In genomic region chr2:139849621-139850020, GRCm38 (mm10) we compare ENCODE assay signal across 23 mouse cellular contexts.
A peak's percentile ranks its signal among the peaks of the same experiment; 100 is the strongest.
DNase-seq lines count a peak whose midpoint lies in the region; ATAC-seq and TF ChIP-seq lines count a peak whose summit lies in the region.
"Had no signal": no experiment of that assay in that cellular context is flagged by ENCODE, and none has a peak within 500 bp of the region (broad histone marks: within the 10 kb centered on the region; RNA-seq: fewer than 3 reads in every experiment).

No protein-coding gene starts in this region.

- no peak overlapping the region for H3K4me3 ChIP-seq in C2C12 (ENCODE audit: insufficient read depth, poor library complexity, severe bottlenecking)
- H3K4me3 ChIP-seq: heart, adult 2 months; heart, embryonic 10.5 days; hindbrain, embryonic 12.5 days; hindbrain, embryonic 15.5 days had no signal

- CTCF ChIA-PET in Patski (lab: Charles Lee): no interaction called here

- no peaks in the 10 kb centered on the region for H3K79me3 ChIP-seq in C2C12 (ENCODE audit: low read depth)

- in situ Hi-C loops in Patski (cut with MboI; ENCODE audit: low pct_unique_long_range_greater_than_20kb): no loop called here

- no peaks in the 10 kb centered on the region for H3K36me3 ChIP-seq in C2C12 (ENCODE audit: control insufficient read depth, insufficient read depth)
- H3K36me3 ChIP-seq: heart, embryonic 10.5 days; hindbrain, embryonic 12.5 days; hindbrain, embryonic 15.5 days had no signal

- peak; percentile 94 for ATAC-seq in Patski
- ATAC-seq: forebrain, embryonic 14.5 days; intestine, postnatal 0 days had no signal

- DNase-seq in adrenal gland, postnatal 25 days: peak; percentile 4
- no peak for DNase-seq in adrenal gland, adult 8-10 months
- DNase-seq in 3134 (ENCODE audit: extremely low read depth, insufficient read length, low spot score): peak; percentile 24
- no peak for DNase-seq in Patski (ENCODE audit: low read depth, low spot score)
- no peak for DNase-seq in c-Kit-positive CD71-positive TER-119-positive erythroid progenitor cells, embryonic 14.5 days (ENCODE audit: low spot score)
- DNase-seq in frontal cortex, postnatal 25 days (ENCODE audit: low spot score in 2 of 2): no peak
- DNase-seq in layer of hippocampus, postnatal 14 days (ENCODE audit: low spot score in 2 of 2): no peak
- DNase-seq: adrenal gland, adult 2 months; adrenal gland, postnatal 36 days; cerebellum, adult 11 months; cerebellum, adult 2 months; cerebellum, adult 9-11 months; cerebellum, postnatal 25 days; gastrocnemius, postnatal 10 days; gastrocnemius, postnatal 36 days; heart, adult 2 months; kidney, adult 2 months had no signal

- H3K27me3 ChIP-seq in C2C12 (ENCODE audit: control insufficient read depth, insufficient read depth, insufficient read length) (no peaks in the 10 kb centered on the region), Patski (no peaks in the 10 kb centered on the region)
- H3K27me3 ChIP-seq: hindbrain, embryonic 12.5 days; hindbrain, embryonic 15.5 days had no signal

- H3ac ChIP-seq in C2C12 (ENCODE audit: control insufficient read depth, insufficient read length, low read depth): no peak overlapping the region

- POLR2A ChIA-PET in Patski (lab: Charles Lee): no interaction called here

- TF ChIP-seq CTCF in C2C12 (IDR thresholded peaks at IDR 0.05; ENCODE audit: control insufficient read depth, insufficient read depth, insufficient read length) (no peak), Patski (IDR thresholded peaks at IDR 0.05) (no peak)

- no peaks in the 10 kb centered on the region for H3K79me2 ChIP-seq in C2C12 (ENCODE audit: control insufficient read depth, insufficient read depth)

TF ChIP-seq in C2C12, 6 proteins besides CTCF, POLR2A, EP300 and RAD21:
- TF ChIP-seq FOSL1 (IDR thresholded peaks at IDR 0.05; ENCODE audit: insufficient read depth, low read length, poor library complexity, severe bottlenecking) (no peak), MYOG (IDR thresholded peaks at IDR 0.05; ENCODE audit: control insufficient read depth, extremely low read depth, insufficient read length) (no peak), MYOD1 (IDR thresholded peaks at IDR 0.05; ENCODE audit: control insufficient read depth, insufficient read length, low read depth) (no peak), CEBPB (IDR thresholded peaks at IDR 0.05; ENCODE audit: low read depth) (no peak), USF1 (IDR thresholded peaks at IDR 0.05; ENCODE audit: low read depth) (no peak), MAX (IDR thresholded peaks at IDR 0.05) (peak; percentile 29)

Comparison
In these comparisons a context has a peak if more than half of its experiments do, and no peak if none do; other contexts are left out.
1. DNase-seq: peak in adrenal gland, postnatal 25 days (single experiment) and 3134 (single experiment); none in adrenal gland, adult 8-10 months (single experiment), Patski (single experiment), c-Kit-positive CD71-positive TER-119-positive erythroid progenitor cells, embryonic 14.5 days (single experiment), frontal cortex, postnatal 25 days (0 of 2) and layer of hippocampus, postnatal 14 days (0 of 2).